Mouse (Mus musculus) layer of hippocampus, postnatal 36 days (tissue): ENCODE results near the gene Atxn2. TPM values are rescaled to one million over a fixed set of nuclear protein-coding genes. Genes with fewer than 3 reads are reported as not detected.
A peak's percentile ranks its signal among the peaks of the same experiment; 100 is the strongest.
"Not testable (repeated sequence)": the region's sequence is repeated elsewhere in the genome, so short reads cannot be mapped to it uniquely, and the experiment has no call there.

ENCODE experiments used
- DNase-seq, 2 experiments: peaks; one replicate each; pipeline ENCODE4 v3.0.0; 2022
- total RNA-seq, 2 experiments: library from RNA; stranded (reverse); gene quantifications; 2 replicates each; pipeline ENCODE4 v1.2.3; 2021

The Atxn2 gene
- total RNA-seq, 2 experiments from 2014 or later, result 184 to 240 TPM

- peak in 1 of 2 experiments; percentile 68 for DNase-seq
These were observed 743 bp downstream of the Atxn2 start for GRCm38 (mm10) chr5:121711928-121712231.

- DNase-seq, result peak in 1 of 2 experiments; percentile 20
These were observed 1.2 kb downstream of the Atxn2 start for GRCm38 (mm10) chr5:121712232-121712933.

GRCm38 (mm10) chr5:121712934-121713538 lies 1.9 kb downstream of the Atxn2 start:
- peak; percentile 20 to 34 for DNase-seq

GRCm38 (mm10) chr5:121714331-121714730 lies 3.2 kb downstream of the Atxn2 start:
- DNase-seq, result no peak

- DNase-seq, result no peak
These were observed 3.8 kb downstream of the Atxn2 start for GRCm38 (mm10) chr5:121714928-121715327.

- no peak for DNase-seq
These were observed 7.3 kb downstream of the Atxn2 start for GRCm38 (mm10) chr5:121718462-121718861.

GRCm38 (mm10) chr5:121720888-121721585 lies 9.9 kb downstream of the Atxn2 start:
- no peak for DNase-seq

- no peak for DNase-seq
These were observed 10.7 kb downstream of the Atxn2 start for GRCm38 (mm10) chr5:121721841-121722240.

- no peak for DNase-seq
These were observed 13.5 kb downstream of the Atxn2 start for GRCm38 (mm10) chr5:121724678-121725077.

GRCm38 (mm10) chr5:121730057-121730456 lies 18.9 kb downstream of the Atxn2 start:
- DNase-seq, result no peak

GRCm38 (mm10) chr5:121736641-121737040 lies 25.5 kb downstream of the Atxn2 start:
- DNase-seq, result no peak

- not testable (repeated sequence) for DNase-seq
These were observed 27.0 kb downstream of the Atxn2 start for GRCm38 (mm10) chr5:121738162-121738561.

GRCm38 (mm10) chr5:121738576-121739191 lies 27.5 kb downstream of the Atxn2 start:
- no peak for DNase-seq

GRCm38 (mm10) chr5:121740516-121740915 lies 29.4 kb downstream of the Atxn2 start:
- DNase-seq, result no peak

GRCm38 (mm10) chr5:121742915-121743314 lies 31.8 kb downstream of the Atxn2 start:
- DNase-seq, result no peak

GRCm38 (mm10) chr5:121747884-121748594 lies 36.9 kb downstream of the Atxn2 start:
- DNase-seq, result not testable (repeated sequence)

- no peak for DNase-seq
These were observed 38.5 kb downstream of the Atxn2 start for GRCm38 (mm10) chr5:121749633-121750032.

GRCm38 (mm10) chr5:121757900-121758299 lies 46.8 kb downstream of the Atxn2 start:
- no peak for DNase-seq

GRCm38 (mm10) chr5:121758341-121758740 lies 47.2 kb downstream of the Atxn2 start:
- DNase-seq, result no peak

- DNase-seq, result no peak
These were observed 48.8 kb downstream of the Atxn2 start for GRCm38 (mm10) chr5:121759921-121760320.

GRCm38 (mm10) chr5:121761459-121761858 lies 50.3 kb downstream of the Atxn2 start:
- no peak for DNase-seq

- DNase-seq, result no peak
These were observed 51.8 kb downstream of the Atxn2 start for GRCm38 (mm10) chr5:121762949-121763348.

- DNase-seq, result no peak
These were observed 53.9 kb downstream of the Atxn2 start for GRCm38 (mm10) chr5:121765020-121765419.
